Mouse (Mus musculus) lung, postnatal 0 days (tissue): Measurements from ENCODE around the gene Inpp5a. TPM values are rescaled to one million over a fixed set of nuclear protein-coding genes. Genes with fewer than 3 reads are reported as not detected.

Experiments used
- ATAC-seq: fragments of 200-750 bp; cut with Nextera tagmentation; 2 replicates; pipeline ENCODE4 v1.8.0; 2017; ENCODE audit warnings: moderate library complexity
- DNase-seq: peaks from one replicate; pipeline ENCODE4 v3.0.0-alpha.2; 2016; ENCODE audit warnings: low spot score
- H3K27ac ChIP-seq: fragments of 300-500 bp; sonication (generic); 2 replicates; pipeline ENCODE4 v1.5.1; 2014; ENCODE audit warnings: antibody characterized with exemption, mild to moderate bottlenecking, low read length, mixed read lengths
- H3K27me3 ChIP-seq: fragments of 300-500 bp; sonication (generic); replicated peaks from 2 replicates; pipeline ENCODE4 v1.6.1; 2014; ENCODE audit warnings: low read length, mixed read lengths; ENCODE audit not compliant: insufficient read depth
- H3K36me3 ChIP-seq: fragments of 300-500 bp; sonication (generic); 2 replicates; pipeline ENCODE4 v1.6.1; 2014; ENCODE audit warnings: low read length, mixed read lengths; ENCODE audit not compliant: insufficient read depth
- H3K4me1 ChIP-seq: fragments of 300-500 bp; sonication (generic); 2 replicates; pipeline ENCODE4 v1.6.1; 2014; ENCODE audit warnings: antibody characterized with exemption, low read depth, low read length, mixed read lengths; ENCODE audit not compliant: insufficient read depth
- H3K4me2 ChIP-seq: fragments of 300-500 bp; sonication (generic); replicated peaks from 2 replicates; pipeline ENCODE4 v1.6.1; 2014; ENCODE audit warnings: low read depth, mild to moderate bottlenecking, low read length, moderate library complexity, mixed read lengths
- H3K4me3 ChIP-seq: fragments of 300-500 bp; sonication (generic); 2 replicates; pipeline ENCODE4 v1.5.1; 2014; ENCODE audit warnings: low read depth, low read length
- H3K9ac ChIP-seq: fragments of 300-500 bp; sonication (generic); replicated peaks from 2 replicates; pipeline ENCODE4 v1.6.1; 2014; ENCODE audit warnings: low read depth, mild to moderate bottlenecking
- H3K9me3 ChIP-seq: fragments of 300-500 bp; sonication (generic); 2 replicates; pipeline ENCODE4 v1.6.1; 2016; ENCODE audit warnings: low read length, mixed read lengths
- CTCF ChIP-seq: IDR thresholded peaks from 2 replicates; pipeline ENCODE4 v1.5.1; 2016; ENCODE audit warnings: antibody characterized with exemption, mild to moderate bottlenecking
- EP300 ChIP-seq: IDR thresholded peaks from 2 replicates; pipeline ENCODE4 v1.6.1; 2016; ENCODE audit warnings: antibody characterized with exemption, mild to moderate bottlenecking, control low read depth
- WGBS: fragments of 180-500 bp; shearing (Covaris S2); extraction: QIAGEN DNeasy Blood & Tissue Kit; methylation state at CpG from one replicate; pipeline ENCODE4 v1.1.7; 2014; 5-methylcytosine and 5-hydroxymethylcytosine counted together
- polyA plus RNA-seq: library from polyadenylated mRNA; unstranded; fragments of >200 nt; fragmentation: Nextera tagmentation; extraction: Ambion mirVana; gene quantifications from 2 replicates; pipeline ENCODE4 v1.2.1, GENCODE M21; 2015

Inpp5a gene
- polyA plus RNA-seq, 1 experiment from 2014 or later = 41.3 TPM

GRCm38 (mm10) chr7:139563425-139563824 lies 174.5 kb downstream of the Inpp5a start:
- DNase-seq = no peak
- Histone ChIP-seq H3K27ac (no peak overlapping the region), H3K9me3 (no peaks in the 10 kb centered on the region), H3K36me3 (peaks cover 32% of the 10 kb centered on the region), H3K4me1 (no peaks in the 10 kb centered on the region), H3K9ac (no peak overlapping the region), H3K4me2 (no peak overlapping the region), H3K4me3 (no peak overlapping the region), H3K27me3 (no peaks in the 10 kb centered on the region)
- TF ChIP-seq CTCF (no peak), EP300 (no peak)
- ATAC-seq = no peak
- WGBS = 78% methylated on average over 4 of the region's 4 CpGs

GRCm38 (mm10) chr7:139564161-139564560 lies 175.3 kb downstream of the Inpp5a start:
- 92% methylated on average over 2 of the region's 2 CpGs for WGBS
- no peak overlapping the region for H3K4me2 ChIP-seq
- H3K36me3 ChIP-seq = peaks cover 30% of the 10 kb centered on the region
- no peaks in the 10 kb centered on the region for H3K9me3 ChIP-seq
- no peak overlapping the region for H3K9ac ChIP-seq
- DNase-seq = no peak
- TF ChIP-seq EP300 (no peak), CTCF (no peak)
- H3K27me3 ChIP-seq = no peaks in the 10 kb centered on the region
- H3K4me3 ChIP-seq = no peak overlapping the region
- no peak overlapping the region for H3K27ac ChIP-seq
- ATAC-seq = no peak
- no peaks in the 10 kb centered on the region for H3K4me1 ChIP-seq

- no peak overlapping the region for H3K4me2 ChIP-seq
- WGBS = 61% methylated on average over 6 of the region's 6 CpGs
Measured at GRCm38 (mm10) chr7:139565998-139566397, 177.1 kb downstream of the Inpp5a start.

GRCm38 (mm10) chr7:139566533-139566932 lies 177.6 kb downstream of the Inpp5a start:
- peaks cover 30% of the 10 kb centered on the region for H3K36me3 ChIP-seq
- no peaks in the 10 kb centered on the region for H3K27me3 ChIP-seq
- 45% methylated on average over 8 of the region's 8 CpGs for WGBS
- ATAC-seq (no peak), DNase-seq (no peak)
- no peak overlapping the region for H3K4me3 ChIP-seq
- H3K4me1 ChIP-seq = no peaks in the 10 kb centered on the region
- no peak overlapping the region for H3K9ac ChIP-seq
- H3K27ac ChIP-seq = no peak overlapping the region
- H3K4me2 ChIP-seq = no peak overlapping the region
- no peaks in the 10 kb centered on the region for H3K9me3 ChIP-seq
- no peak for TF ChIP-seq EP300
- no peak for TF ChIP-seq CTCF

More at GRCm38 (mm10) chr7:139565998-139566397, 177.1 kb downstream of the Inpp5a start:
- Histone ChIP-seq H3K9ac (no peak overlapping the region), H3K36me3 (peaks cover 30% of the 10 kb centered on the region), H3K4me3 (no peak overlapping the region), H3K27me3 (no peaks in the 10 kb centered on the region), H3K27ac (no peak overlapping the region), H3K4me1 (no peaks in the 10 kb centered on the region), H3K9me3 (no peaks in the 10 kb centered on the region)
- ATAC-seq = no peak
- TF ChIP-seq EP300 = no peak
- TF ChIP-seq CTCF = no peak
- no peak for DNase-seq

- no peak overlapping the region for H3K4me2 ChIP-seq
- TF ChIP-seq EP300 (no peak), CTCF (no peak)
- WGBS = 95% methylated on average over 5 of the region's 5 CpGs
- no peaks in the 10 kb centered on the region for H3K9me3 ChIP-seq
- no peak overlapping the region for H3K27ac ChIP-seq
- no peak for DNase-seq
- no peaks in the 10 kb centered on the region for H3K27me3 ChIP-seq
- H3K4me3 ChIP-seq = no peak overlapping the region
- H3K9ac ChIP-seq = no peak overlapping the region
- no peak for ATAC-seq
- H3K36me3 ChIP-seq = peaks cover 30% of the 10 kb centered on the region; the same call in 1 of the 2 replicates
- H3K4me1 ChIP-seq = no peaks in the 10 kb centered on the region
Measured at GRCm38 (mm10) chr7:139570788-139571187, 181.9 kb downstream of the Inpp5a start.

- Histone ChIP-seq H3K9me3 (no peaks in the 10 kb centered on the region), H3K4me3 (no peak overlapping the region), H3K36me3 (peaks cover 27% of the 10 kb centered on the region), H3K4me1 (no peaks in the 10 kb centered on the region), H3K27ac (no peak overlapping the region), H3K27me3 (no peaks in the 10 kb centered on the region), H3K4me2 (no peak overlapping the region), H3K9ac (no peak overlapping the region)
- DNase-seq = no peak
- TF ChIP-seq CTCF = no peak
- TF ChIP-seq EP300 = no peak
- ATAC-seq = peak; percentile 33; the same call in 1 of the 2 replicates
- 87% methylated on average over 3 of the region's 3 CpGs for WGBS
Measured at GRCm38 (mm10) chr7:139572665-139573064, 183.8 kb downstream of the Inpp5a start.

DNA sequence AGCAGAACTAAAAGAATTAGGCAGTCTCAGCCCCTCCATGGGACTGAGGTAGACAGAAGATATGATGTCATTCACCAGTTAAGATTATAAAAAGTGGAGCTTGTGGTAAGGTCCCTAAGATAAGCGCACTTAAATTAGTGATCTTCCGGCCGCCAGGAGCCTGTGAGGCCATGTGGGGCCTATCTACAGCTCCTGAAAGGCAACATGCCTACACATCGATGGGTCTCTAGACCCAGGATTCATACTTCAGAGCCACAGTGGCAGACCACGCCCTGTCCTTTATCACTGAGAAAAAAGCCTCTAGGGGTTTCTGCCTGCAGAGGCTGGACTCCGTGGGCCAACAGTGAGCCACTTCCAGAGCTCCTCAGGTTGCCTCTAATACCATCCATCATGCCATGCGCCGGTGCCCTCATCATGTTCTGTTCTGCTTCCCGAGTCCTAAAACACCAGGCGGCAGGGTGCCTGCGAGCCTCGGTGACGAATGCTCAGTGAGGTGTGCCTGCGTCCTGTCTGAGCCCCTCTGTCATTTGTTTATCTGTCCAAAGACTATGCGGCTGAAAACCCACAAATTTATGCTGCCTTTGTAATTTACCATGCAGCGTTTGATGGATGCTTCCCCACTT lies 187.3 kb downstream of the Inpp5a start:
- Histone ChIP-seq H3K9ac (no peak overlapping the region), H3K4me2 (no peak overlapping the region), H3K36me3 (peaks cover 33% of the 10 kb centered on the region), H3K4me3 (no peak overlapping the region), H3K27me3 (peaks cover 25% of the 10 kb centered on the region), H3K27ac (no peak overlapping the region), H3K9me3 (no peaks in the 10 kb centered on the region), H3K4me1 (0 out of 2 replicates have a peak, but pooled peaks cover 5% of the 10 kb centered on the region)
- ATAC-seq = no peak
- 87% methylated on average over 16 of the region's 16 CpGs for WGBS
- TF ChIP-seq EP300 = no peak
- DNase-seq = no peak
